Mouse (Mus musculus) embryonic facial prominence, embryonic 13.5 days (tissue): ENCODE results near the gene Tfip11. TPM values are rescaled to one million over a fixed set of nuclear protein-coding genes. Genes with fewer than 3 reads are reported as not detected.

Experiments
- ATAC-seq: fragments of 200-750 bp; cut with Nextera tagmentation; 2 replicates; pipeline ENCODE4 v1.8.0; 2017; ENCODE audit warnings: low read depth; ENCODE audit not compliant: insufficient number of reproducible peaks, insufficient read depth, low FRiP score, low TSS enrichment
- H3K27ac ChIP-seq: fragments of 300-500 bp; sonication (generic); 2 replicates; pipeline ENCODE4 v1.5.1; 2015; ENCODE audit warnings: moderate library complexity, mild to moderate bottlenecking, inconsistent platforms
- H3K27me3 ChIP-seq: fragments of 300-500 bp; sonication (generic); 2 replicates; pipeline ENCODE4 v1.6.1; 2015; ENCODE audit warnings: mild to moderate bottlenecking, inconsistent platforms
- H3K36me3 ChIP-seq: fragments of 300-500 bp; sonication (generic); 2 replicates; pipeline ENCODE4 v1.6.1; 2015; ENCODE audit warnings: mild to moderate bottlenecking, inconsistent platforms
- H3K4me1 ChIP-seq: fragments of 300-500 bp; sonication (generic); 2 replicates; pipeline ENCODE4 v1.6.1; 2015; ENCODE audit warnings: inconsistent platforms
- H3K4me2 ChIP-seq: fragments of 300-500 bp; sonication (generic); 2 replicates; pipeline ENCODE4 v1.6.1; 2015; ENCODE audit warnings: moderate library complexity, mild to moderate bottlenecking, inconsistent platforms
- H3K4me3 ChIP-seq: fragments of 300-500 bp; sonication (generic); 2 replicates; pipeline ENCODE4 v1.5.1; 2015; ENCODE audit warnings: mild to moderate bottlenecking, inconsistent platforms
- H3K9ac ChIP-seq: fragments of 300-500 bp; sonication (generic); 2 replicates; pipeline ENCODE4 v1.6.1; 2015; ENCODE audit warnings: mild to moderate bottlenecking, inconsistent platforms
- H3K9me3 ChIP-seq: fragments of 300-500 bp; sonication (generic); 2 replicates; pipeline ENCODE4 v1.6.1; 2016; ENCODE audit warnings: inconsistent platforms
- WGBS: fragments of 180-500 bp; shearing (Covaris S2); methylation state at CpG from one replicate; pipeline ENCODE4 v1.1.7; 2015; ENCODE audit warnings: mixed read lengths; 5-methylcytosine and 5-hydroxymethylcytosine counted together
- polyA plus RNA-seq: library from polyadenylated mRNA; unstranded; fragments of >200 nt; fragmentation: Nextera tagmentation; extraction: Ambion mirVana; gene quantifications from 2 replicates; pipeline ENCODE4 v1.2.1, GENCODE M21; 2015

Gene Tfip11
- polyA plus RNA-seq, 1 experiment from 2014 or later: 31.8 TPM

DNA sequence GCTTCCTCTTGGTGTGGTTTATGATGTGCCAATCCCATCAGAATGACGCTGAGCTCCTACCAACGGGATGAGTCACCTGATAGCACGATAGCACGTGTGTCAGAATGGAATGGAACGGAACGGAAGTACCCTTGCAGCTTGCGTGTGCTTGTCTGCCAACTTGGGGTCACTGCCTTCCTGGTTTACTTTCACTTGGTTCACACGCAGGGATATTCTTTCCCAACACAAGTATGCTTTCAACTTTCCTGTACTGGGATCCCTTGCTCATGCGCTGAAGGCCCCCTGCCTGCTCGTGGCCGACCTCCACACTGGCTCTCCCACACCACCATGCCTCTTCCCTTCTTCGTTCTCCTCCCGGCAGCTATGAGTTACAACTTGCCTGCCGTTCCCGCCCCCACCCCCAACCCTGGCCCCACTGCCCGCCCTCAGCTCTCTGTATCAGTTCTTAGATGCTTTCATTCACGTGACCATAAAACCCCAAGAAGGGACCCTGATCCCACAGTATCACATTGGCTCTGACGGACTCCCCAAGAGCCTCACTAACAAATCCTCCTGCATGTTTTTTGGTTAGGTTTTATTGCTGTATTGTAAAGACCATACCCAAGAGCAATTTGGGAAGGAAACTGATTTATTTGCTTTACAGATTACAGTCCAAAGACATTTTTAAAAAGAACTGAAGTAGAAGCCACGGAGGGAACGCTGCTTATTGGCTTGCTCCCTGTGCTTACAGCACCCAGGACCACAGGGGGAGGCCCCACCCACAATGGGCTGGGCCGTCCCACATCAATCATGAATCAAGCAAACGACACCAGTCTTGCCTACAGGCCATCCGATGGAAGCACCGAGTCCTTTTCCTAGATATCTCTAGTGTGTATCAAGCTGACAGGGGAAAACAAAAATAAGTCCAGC is 1.3 kb upstream of the Tfip11 start:
- H3K9ac ChIP-seq: 0 out of 2 replicates have a peak overlapping the region, but pooled peaks have one; percentile 28
- no peaks in the 10 kb centered on the region for H3K27me3 ChIP-seq
- WGBS: 27% methylated on average over 24 of the region's 24 CpGs
- peaks cover 22% of the 10 kb centered on the region for H3K36me3 ChIP-seq
- no peak for ATAC-seq
- peak overlapping the region; percentile 70 for H3K4me2 ChIP-seq
- H3K4me1 ChIP-seq: peaks cover 5% of the 10 kb centered on the region
- no peaks in the 10 kb centered on the region for H3K9me3 ChIP-seq
- H3K4me3 ChIP-seq: peak overlapping the region; percentile 100
- peak overlapping the region; percentile 64 for H3K27ac ChIP-seq

- Histone ChIP-seq H3K27me3 (no peaks in the 10 kb centered on the region), H3K9me3 (no peaks in the 10 kb centered on the region), H3K4me1 (peaks cover 5% of the 10 kb centered on the region), H3K36me3 (peaks cover 38% of the 10 kb centered on the region), H3K4me2 (peak overlapping the region; percentile 70), H3K4me3 (peak overlapping the region; percentile 100), H3K9ac (peak overlapping the region; percentile 87), H3K27ac (0 out of 2 replicates have a peak overlapping the region, but pooled peaks have one; percentile 33)
- 1% methylated on average over 32 of the region's 33 CpGs for WGBS
- peak; percentile 50; the same call in 1 of the 2 replicates for ATAC-seq
Observed at GRCm38 (mm10) chr5:112326446-112327009, 370 bp downstream of the Tfip11 start.

DNA sequence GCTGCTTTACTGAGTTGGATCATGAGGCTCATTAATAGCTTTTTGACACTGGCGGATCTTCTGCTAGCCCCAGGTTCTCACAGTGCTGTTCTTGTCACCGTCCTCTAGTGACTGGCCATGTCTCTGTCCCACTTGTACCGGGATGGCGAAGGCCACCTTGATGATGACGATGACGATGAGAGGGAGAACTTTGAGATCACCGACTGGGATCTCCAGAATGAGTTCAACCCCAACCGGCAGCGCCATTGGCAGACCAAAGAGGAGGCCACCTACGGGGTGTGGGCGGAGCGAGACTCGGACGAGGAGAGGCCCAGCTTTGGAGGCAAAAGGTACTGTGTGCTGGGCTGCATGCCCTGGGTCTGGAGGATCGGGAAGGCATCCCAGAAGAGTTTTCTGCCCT is 1.7 kb downstream of the Tfip11 start:
- H3K4me3 ChIP-seq: no peak overlapping the region
- 89% methylated on average over 15 of the region's 15 CpGs for WGBS
- no peak for ATAC-seq

DNA sequence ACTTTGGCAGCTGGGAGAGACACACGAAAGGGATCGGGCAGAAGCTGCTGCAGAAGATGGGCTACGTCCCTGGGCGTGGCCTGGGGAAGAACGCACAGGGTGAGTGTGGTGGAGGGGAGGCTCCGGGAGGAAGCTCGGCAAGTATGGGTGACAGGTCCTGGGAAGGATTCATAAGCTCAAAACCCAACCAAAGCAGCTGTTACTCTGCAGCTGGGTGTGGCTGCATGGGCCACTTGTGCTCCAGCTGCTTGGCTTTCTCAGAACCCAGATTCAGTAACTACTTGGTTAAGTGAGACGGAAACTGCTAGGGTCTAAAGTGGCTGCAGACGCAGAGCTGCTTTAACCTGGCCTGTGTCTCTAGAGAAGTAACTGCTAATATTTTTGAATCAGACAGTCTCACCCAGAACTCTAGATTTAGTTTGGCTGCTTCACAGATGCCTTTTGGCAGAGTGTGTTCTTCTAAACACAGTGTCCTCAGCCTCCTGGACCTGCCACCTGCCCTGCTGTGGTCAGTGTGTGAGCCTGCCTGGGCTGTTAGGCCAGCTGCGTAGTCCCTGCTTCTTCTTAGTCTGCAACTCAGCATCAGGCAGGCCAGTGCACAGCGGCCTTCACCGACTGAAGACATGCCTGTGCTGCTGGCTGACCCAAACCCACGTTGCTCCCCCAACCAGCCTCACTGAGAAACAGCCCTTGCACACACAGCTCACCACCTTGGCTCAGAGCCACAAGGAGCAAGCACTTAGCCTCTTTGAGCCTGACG is 3.8 kb downstream of the Tfip11 start:
- Histone ChIP-seq H3K4me1 (peaks cover 5% of the 10 kb centered on the region), H3K9ac (no peak overlapping the region), H3K27me3 (no peaks in the 10 kb centered on the region), H3K9me3 (no peaks in the 10 kb centered on the region), H3K4me3 (no peak overlapping the region), H3K4me2 (no peak overlapping the region), H3K27ac (no peak overlapping the region), H3K36me3 (peaks cover 73% of the 10 kb centered on the region)
- no peak for ATAC-seq
- WGBS: 93% methylated on average over 14 of the region's 14 CpGs

More for the DNA sequence above, 1.7 kb downstream of the Tfip11 start:
- H3K4me1 ChIP-seq: peaks cover 5% of the 10 kb centered on the region
- no peak overlapping the region for H3K9ac ChIP-seq
- no peak overlapping the region for H3K27ac ChIP-seq
- no peaks in the 10 kb centered on the region for H3K27me3 ChIP-seq
- peaks cover 52% of the 10 kb centered on the region for H3K36me3 ChIP-seq
- H3K4me2 ChIP-seq: no peak overlapping the region
- H3K9me3 ChIP-seq: no peaks in the 10 kb centered on the region

DNA sequence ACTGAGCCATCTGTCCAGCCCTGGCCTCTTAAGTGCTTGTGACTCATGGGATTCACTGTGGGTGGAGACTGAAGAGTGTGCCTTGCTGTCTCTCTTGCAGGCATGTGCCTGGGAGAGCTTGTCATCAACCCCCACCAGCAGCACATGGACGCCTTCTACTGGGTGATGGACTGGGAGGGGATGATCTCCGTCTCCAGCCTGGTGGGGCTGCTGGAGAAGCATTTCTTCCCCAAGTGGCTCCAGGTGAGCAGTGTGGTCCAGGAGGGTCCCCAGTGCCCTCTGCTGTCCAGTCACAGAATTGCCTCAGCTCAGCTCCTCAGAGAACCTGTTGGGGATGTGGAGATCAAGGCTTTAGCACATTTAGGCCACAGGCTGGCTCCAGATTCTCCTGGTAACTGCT is 9.3 kb downstream of the Tfip11 start:
- 31% methylated on average over 2 of the region's 2 CpGs for WGBS
- Histone ChIP-seq H3K4me1 (no peaks in the 10 kb centered on the region), H3K4me2 (no peak overlapping the region), H3K9ac (no peak overlapping the region), H3K4me3 (no peak overlapping the region), H3K9me3 (no peaks in the 10 kb centered on the region), H3K27me3 (no peaks in the 10 kb centered on the region), H3K27ac (no peak overlapping the region), H3K36me3 (peaks cover 97% of the 10 kb centered on the region)
- ATAC-seq: no peak

- H3K27me3 ChIP-seq: no peaks in the 10 kb centered on the region
- WGBS: 94% methylated on average over 22 of the region's 22 CpGs
Observed at GRCm38 (mm10) chr5:112337004-112337403, 10.8 kb downstream of the Tfip11 start.

DNA sequence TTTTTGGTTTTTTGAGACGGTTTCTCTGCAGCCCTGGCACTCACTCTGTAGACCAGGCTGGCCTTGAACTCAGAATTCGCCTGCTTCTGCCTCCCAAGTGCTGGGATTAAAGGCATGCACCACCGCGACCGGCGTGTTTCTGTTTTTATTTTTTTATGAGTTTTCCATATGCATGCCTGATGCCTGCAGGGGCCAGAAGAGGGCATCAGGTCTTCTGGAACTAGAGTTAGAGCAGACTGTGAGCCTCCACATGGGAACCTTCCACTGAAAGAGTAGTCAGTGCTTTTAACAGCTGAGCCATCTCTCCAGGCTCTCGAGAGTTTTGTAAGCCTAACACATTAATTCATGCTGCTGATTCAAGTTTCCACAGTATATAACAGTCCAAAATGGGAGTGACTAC is 13.1 kb downstream of the Tfip11 start:
- ATAC-seq: no peak
- peaks cover 66% of the 10 kb centered on the region for H3K36me3 ChIP-seq
- no peak overlapping the region for H3K9ac ChIP-seq
- H3K4me1 ChIP-seq: peaks cover 20% of the 10 kb centered on the region
- H3K4me2 ChIP-seq: no peak overlapping the region
- no peaks in the 10 kb centered on the region for H3K27me3 ChIP-seq
- 68% methylated on average over 7 of the region's 7 CpGs for WGBS
- H3K4me3 ChIP-seq: no peak overlapping the region
- no peaks in the 10 kb centered on the region for H3K9me3 ChIP-seq
- H3K27ac ChIP-seq: no peak overlapping the region

More at GRCm38 (mm10) chr5:112337004-112337403, 10.8 kb downstream of the Tfip11 start:
- H3K4me2 ChIP-seq: no peak overlapping the region
- no peak overlapping the region for H3K4me3 ChIP-seq
- H3K4me1 ChIP-seq: peaks cover 6% of the 10 kb centered on the region
- ATAC-seq: no peak
- peaks cover 88% of the 10 kb centered on the region for H3K36me3 ChIP-seq
- no peak overlapping the region for H3K27ac ChIP-seq
- H3K9ac ChIP-seq: no peak overlapping the region
- no peaks in the 10 kb centered on the region for H3K9me3 ChIP-seq

GRCm38 (mm10) chr5:112342463-112343204 is 16.5 kb downstream of the Tfip11 start, which contains the start of the genes Srrd and Hps4:
Srrd (minus strand) TSS chr5:112343040.
Hps4 (plus strand) TSS chr5:112343083.
- H3K4me1 ChIP-seq: peaks cover 38% of the 10 kb centered on the region
- no peak for ATAC-seq

DNA sequence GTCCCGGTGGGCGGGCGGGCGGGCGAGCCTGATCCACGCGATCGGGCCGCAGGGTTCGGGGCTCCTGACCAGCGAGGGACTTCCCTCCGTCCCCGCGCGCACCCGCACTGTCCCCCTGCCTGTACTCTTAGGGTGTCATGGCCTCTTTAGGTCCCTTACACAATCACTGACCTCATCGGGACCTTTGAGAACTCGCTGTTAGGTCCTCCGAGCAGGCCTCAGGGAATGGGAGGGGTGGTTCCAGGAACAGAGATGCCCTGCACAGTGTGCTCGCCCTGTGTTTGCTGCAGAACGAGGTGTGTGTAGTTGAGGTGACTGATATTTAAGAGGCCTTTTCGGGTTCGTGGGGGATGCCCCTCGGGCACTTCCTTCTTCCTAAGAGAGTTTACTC is 17.0 kb downstream of the Tfip11 start:
- H3K4me2 ChIP-seq: peak overlapping the region; percentile 86
- peak overlapping the region; percentile 33 for H3K27ac ChIP-seq
- no peaks in the 10 kb centered on the region for H3K9me3 ChIP-seq
- H3K4me1 ChIP-seq: peaks cover 38% of the 10 kb centered on the region
- H3K9ac ChIP-seq: peak overlapping the region; percentile 92
- peaks cover 59% of the 10 kb centered on the region for H3K36me3 ChIP-seq
- H3K4me3 ChIP-seq: peak overlapping the region; percentile 96
- H3K27me3 ChIP-seq: no peaks in the 10 kb centered on the region
- under 1% methylated on average over 24 of the region's 24 CpGs for WGBS
- ATAC-seq: no peak

More at GRCm38 (mm10) chr5:112342463-112343204, 16.5 kb downstream of the Tfip11 start, which contains the start of the genes Srrd and Hps4:
- Histone ChIP-seq H3K9me3 (no peaks in the 10 kb centered on the region), H3K27ac (peak within 1 kb of the TSS; percentile 48), H3K9ac (peak within 1 kb of the TSS; percentile 92), H3K27me3 (no peaks in the 10 kb centered on the region), H3K36me3 (peaks cover 59% of the 10 kb centered on the region), H3K4me2 (peak within 1 kb of the TSS; percentile 86), H3K4me3 (peak within 1 kb of the TSS; percentile 96)
- 2% methylated on average over 57 of the region's 64 CpGs for WGBS

- no peak overlapping the region for H3K27ac ChIP-seq
- peak overlapping the region; percentile 92; the same call in 1 of the 2 replicates for H3K9ac ChIP-seq
- 75% methylated on average over 6 of the region's 6 CpGs for WGBS
- H3K4me2 ChIP-seq: peak overlapping the region; percentile 86
- peaks cover 56% of the 10 kb centered on the region for H3K36me3 ChIP-seq
- no peaks in the 10 kb centered on the region for H3K27me3 ChIP-seq
- ATAC-seq: no peak
- peaks cover 38% of the 10 kb centered on the region for H3K4me1 ChIP-seq
- peak overlapping the region; percentile 96; the same call in 1 of the 2 replicates for H3K4me3 ChIP-seq
- H3K9me3 ChIP-seq: no peaks in the 10 kb centered on the region
Observed at GRCm38 (mm10) chr5:112344092-112344960, 18.2 kb downstream of the Tfip11 start.
